11 mouse cellular contexts compared by ENCODE assay signal in genomic region chr3:92050382-92051054, GRCm38 (mm10). TPM values are rescaled to one million over a fixed set of nuclear protein-coding genes. Genes with fewer than 3 reads are reported as not detected.
DNase-seq lines count a peak whose midpoint lies in the region; ATAC-seq and TF ChIP-seq lines count a peak whose summit lies in the region.
"Had no signal": no experiment of that assay in that cellular context is flagged by ENCODE, and none has a peak within 500 bp of the region (broad histone marks: within the 10 kb centered on the region; RNA-seq: fewer than 3 reads in every experiment).

No protein-coding gene starts in this region.

- DNase-seq in adrenal gland, postnatal 14 days = peak; percentile 26
- no peak for DNase-seq in adrenal gland, adult 2 months
- peak; percentile 62 for DNase-seq in kidney, postnatal 0 days (ENCODE audit: low spot score)
- no peak for DNase-seq in kidney, postnatal 4 days
- DNase-seq in thymus, postnatal 14 days = peak; percentile 4
- no peak for DNase-seq in thymus, adult 2 months
- no peak for DNase-seq in stomach, postnatal 0 days (ENCODE audit: low spot score)
- DNase-seq in frontal cortex, postnatal 10 days (ENCODE audit: low spot score in 2 of 2) = no peak

- H3K27me3 ChIP-seq in kidney, postnatal 0 days (ENCODE audit: insufficient read depth, low read length) = no peaks in the 10 kb centered on the region
- no peaks in the 10 kb centered on the region for H3K27me3 ChIP-seq in thymus, adult 2 months (ENCODE audit: control insufficient read depth, insufficient read depth, low read length)
- H3K27me3 ChIP-seq in stomach, postnatal 0 days (ENCODE audit: control insufficient read depth, insufficient read depth, low read length) = no peaks in the 10 kb centered on the region
- H3K27me3 ChIP-seq: embryonic facial prominence, embryonic 12.5 days; neural tube, embryonic 13.5 days had no signal

- no peak overlapping the region for H3K4me3 ChIP-seq in kidney, postnatal 0 days (replicated peaks; ENCODE audit: low read depth, low read length)
- no peak overlapping the region for H3K4me3 ChIP-seq in thymus, adult 2 months (ENCODE audit: control insufficient read depth, insufficient read depth, low read length)
- no peak overlapping the region for H3K4me3 ChIP-seq in stomach, postnatal 0 days (ENCODE audit: low read depth, low read length)
- H3K4me3 ChIP-seq: embryonic facial prominence, embryonic 12.5 days; neural tube, embryonic 13.5 days had no signal

- H3K9ac ChIP-seq in kidney, postnatal 0 days (ENCODE audit: low read depth, low read length) = no peak overlapping the region
- no peak overlapping the region for H3K9ac ChIP-seq in stomach, postnatal 0 days (ENCODE audit: low read length)
- H3K9ac ChIP-seq: embryonic facial prominence, embryonic 12.5 days; neural tube, embryonic 13.5 days had no signal

- TF ChIP-seq POLR2A in thymus, adult 2 months (IDR thresholded peaks at IDR 0.05; ENCODE audit: control insufficient read depth, extremely low read depth, insufficient read depth, low read length, poor library complexity) = no peak

- no peaks in the 10 kb centered on the region for H3K9me3 ChIP-seq in kidney, postnatal 0 days (replicated peaks; ENCODE audit: low read length)
- no peaks in the 10 kb centered on the region for H3K9me3 ChIP-seq in stomach, postnatal 0 days (ENCODE audit: control insufficient read depth, low read length)
- H3K9me3 ChIP-seq: embryonic facial prominence, embryonic 12.5 days; neural tube, embryonic 13.5 days had no signal

- no peaks in the 10 kb centered on the region for H3K36me3 ChIP-seq in kidney, postnatal 0 days (ENCODE audit: insufficient read depth, low read length)
- H3K36me3 ChIP-seq in thymus, adult 2 months (ENCODE audit: control insufficient read depth, insufficient read depth, low read length) = no peaks in the 10 kb centered on the region
- no peaks in the 10 kb centered on the region for H3K36me3 ChIP-seq in stomach, postnatal 0 days (ENCODE audit: control insufficient read depth, insufficient read depth, low read length)
- H3K36me3 ChIP-seq: embryonic facial prominence, embryonic 12.5 days; neural tube, embryonic 13.5 days had no signal

- no peak for ATAC-seq in kidney, postnatal 0 days (replicated peaks; ENCODE audit: low FRiP score, low read depth)
- ATAC-seq in stomach, postnatal 0 days (ENCODE audit: low FRiP score, low TSS enrichment) = no peak

- peak; percentile 91 for TF ChIP-seq CTCF in kidney, postnatal 0 days (IDR thresholded peaks at IDR 0.05; ENCODE audit: low read depth)
- TF ChIP-seq CTCF in thymus, adult 2 months (IDR thresholded peaks at IDR 0.05; ENCODE audit: borderline replicate concordance, control insufficient read depth, extremely low read depth, insufficient read depth, low read length, poor library complexity) = no peak
- peak; percentile 82 for TF ChIP-seq CTCF in stomach, postnatal 0 days (IDR thresholded peaks at IDR 0.05; ENCODE audit: low read depth)

- H3K27ac ChIP-seq in kidney, postnatal 0 days = no peak overlapping the region
- no peak overlapping the region for H3K27ac ChIP-seq in thymus, adult 2 months (ENCODE audit: control insufficient read depth, insufficient read depth, low read length)
- H3K27ac ChIP-seq in stomach, postnatal 0 days (replicated peaks) = no peak overlapping the region
- H3K27ac ChIP-seq: embryonic facial prominence, embryonic 12.5 days; neural tube, embryonic 13.5 days had no signal

- H3K4me2 ChIP-seq in kidney, postnatal 0 days (ENCODE audit: low read length) = no peak overlapping the region
- no peak overlapping the region for H3K4me2 ChIP-seq in stomach, postnatal 0 days (replicated peaks; ENCODE audit: low read depth)
- H3K4me2 ChIP-seq: embryonic facial prominence, embryonic 12.5 days; neural tube, embryonic 13.5 days had no signal

- TF ChIP-seq EP300 in stomach, postnatal 0 days (optimal IDR thresholded peaks at IDR 0.05) = no peak

- WGBS in kidney, postnatal 0 days = 54% methylated on average over 6 of the region's 6 CpGs
- WGBS in thymus, adult 2 months = 46% methylated on average over 6 of the region's 6 CpGs
- WGBS in stomach, postnatal 0 days = 47% methylated on average over 6 of the region's 6 CpGs

- no peaks in the 10 kb centered on the region for H3K4me1 ChIP-seq in kidney, postnatal 0 days (replicated peaks; ENCODE audit: insufficient read depth, low read length)
- H3K4me1 ChIP-seq in thymus, adult 2 months (replicated peaks; ENCODE audit: control insufficient read depth, insufficient read depth, low read length) = no peaks in the 10 kb centered on the region
- H3K4me1 ChIP-seq in stomach, postnatal 0 days (replicated peaks; ENCODE audit: control insufficient read depth, insufficient read depth) = no peaks in the 10 kb centered on the region
- H3K4me1 ChIP-seq: embryonic facial prominence, embryonic 12.5 days; neural tube, embryonic 13.5 days had no signal

RNA-seq across cellular contexts. Expression of gene Lor, which starts 32.4 kb away (rescaled TPM):
- total RNA-seq in adrenal gland, postnatal 14 days (2021) = 0.19 and 0.41 TPM in 2 replicates
- total RNA-seq in adrenal gland, adult 2 months (2021) = under 1 TPM in 1 of 2 experiments, not detected in 1; 0.21 TPM
- 0.20 and 0.81 TPM in 2 replicates for polyA plus RNA-seq in adrenal gland, adult 2 months (2012; rRNA removed)
- 1.4 and 1.8 TPM in 2 replicates for polyA plus RNA-seq in kidney, postnatal 0 days (2015; fragmentation: Nextera tagmentation; extraction: Ambion mirVana)
- 0.69 and 0.71 TPM in 2 replicates for polyA plus RNA-seq in thymus, adult 2 months (2012; rRNA removed)
- polyA plus RNA-seq in stomach, postnatal 0 days (2015; fragmentation: Nextera tagmentation; extraction: Ambion mirVana) = 1,111 and 1,600 TPM in 2 replicates

RNA-seq across cellular contexts. Expression of gene Pglyrp3, which starts 36.1 kb away (rescaled TPM):
- not detected in 2 replicates for total RNA-seq in adrenal gland, postnatal 14 days (2021)
- not detected for total RNA-seq in adrenal gland, adult 2 months (2021)
- not detected in 2 replicates for polyA plus RNA-seq in adrenal gland, adult 2 months (2012; rRNA removed)
- not detected in 2 replicates for polyA plus RNA-seq in kidney, postnatal 0 days (2015; fragmentation: Nextera tagmentation; extraction: Ambion mirVana)
- polyA plus RNA-seq in thymus, adult 2 months (2012; rRNA removed) = 0.15 TPM in 1 of 2 replicates, not detected in the other
- polyA plus RNA-seq in stomach, postnatal 0 days (2015; fragmentation: Nextera tagmentation; extraction: Ambion mirVana) = 4.3 and 4.6 TPM in 2 replicates
- total RNA-seq: layer of hippocampus, postnatal 10 days had no signal
- polyA plus RNA-seq: embryonic facial prominence, embryonic 12.5 days; neural tube, embryonic 13.5 days had no signal

Comparison
In these comparisons a context has a peak if more than half of its experiments do, and no peak if none do; other contexts are left out.
1. DNase-seq: peak in adrenal gland, postnatal 14 days (single experiment), kidney, postnatal 0 days (single experiment) and thymus, postnatal 14 days (single experiment); none in adrenal gland, adult 2 months (single experiment), kidney, postnatal 4 days (0 of 2), thymus, adult 2 months (single experiment), stomach, postnatal 0 days (single experiment) and frontal cortex, postnatal 10 days (0 of 2).
2. RNA of gene Lor, which starts 32.4 kb away (polyA plus RNA-seq): 1,111 to 1,600 TPM in stomach, postnatal 0 days; 1.4 to 1.8 TPM in kidney, postnatal 0 days, 0.69 to 0.71 TPM in thymus, adult 2 months and 0.20 to 0.81 TPM in adrenal gland, adult 2 months; every median in the first group is over 100 times any median in the second.